Mouse (Mus musculus) lung, postnatal 0 days (tissue): Measurements from ENCODE around the gene Sec11a. TPM values are rescaled to one million over a fixed set of nuclear protein-coding genes. Genes with fewer than 3 reads are reported as not detected.

Experiments
- ATAC-seq: fragments of 200-750 bp; cut with Nextera tagmentation; 2 replicates; pipeline ENCODE4 v1.8.0; 2017; ENCODE audit warnings: moderate library complexity
- DNase-seq: peaks from one replicate; pipeline ENCODE4 v3.0.0-alpha.2; 2016; ENCODE audit warnings: low spot score
- H3K27ac ChIP-seq: fragments of 300-500 bp; sonication (generic); 2 replicates; pipeline ENCODE4 v1.5.1; 2014; ENCODE audit warnings: antibody characterized with exemption, mild to moderate bottlenecking, low read length, mixed read lengths
- H3K27me3 ChIP-seq: fragments of 300-500 bp; sonication (generic); replicated peaks from 2 replicates; pipeline ENCODE4 v1.6.1; 2014; ENCODE audit warnings: low read length, mixed read lengths; ENCODE audit not compliant: insufficient read depth
- H3K36me3 ChIP-seq: fragments of 300-500 bp; sonication (generic); 2 replicates; pipeline ENCODE4 v1.6.1; 2014; ENCODE audit warnings: low read length, mixed read lengths; ENCODE audit not compliant: insufficient read depth
- H3K4me1 ChIP-seq: fragments of 300-500 bp; sonication (generic); 2 replicates; pipeline ENCODE4 v1.6.1; 2014; ENCODE audit warnings: antibody characterized with exemption, low read depth, low read length, mixed read lengths; ENCODE audit not compliant: insufficient read depth
- H3K4me2 ChIP-seq: fragments of 300-500 bp; sonication (generic); replicated peaks from 2 replicates; pipeline ENCODE4 v1.6.1; 2014; ENCODE audit warnings: low read depth, mild to moderate bottlenecking, low read length, moderate library complexity, mixed read lengths
- H3K4me3 ChIP-seq: fragments of 300-500 bp; sonication (generic); 2 replicates; pipeline ENCODE4 v1.5.1; 2014; ENCODE audit warnings: low read depth, low read length
- H3K9ac ChIP-seq: fragments of 300-500 bp; sonication (generic); replicated peaks from 2 replicates; pipeline ENCODE4 v1.6.1; 2014; ENCODE audit warnings: low read depth, mild to moderate bottlenecking
- H3K9me3 ChIP-seq: fragments of 300-500 bp; sonication (generic); 2 replicates; pipeline ENCODE4 v1.6.1; 2016; ENCODE audit warnings: low read length, mixed read lengths
- CTCF ChIP-seq: IDR thresholded peaks from 2 replicates; pipeline ENCODE4 v1.5.1; 2016; ENCODE audit warnings: antibody characterized with exemption, mild to moderate bottlenecking
- EP300 ChIP-seq: IDR thresholded peaks from 2 replicates; pipeline ENCODE4 v1.6.1; 2016; ENCODE audit warnings: antibody characterized with exemption, mild to moderate bottlenecking, control low read depth
- WGBS: fragments of 180-500 bp; shearing (Covaris S2); extraction: QIAGEN DNeasy Blood & Tissue Kit; methylation state at CpG from one replicate; pipeline ENCODE4 v1.1.7; 2014; 5-methylcytosine and 5-hydroxymethylcytosine counted together
- polyA plus RNA-seq: library from polyadenylated mRNA; unstranded; fragments of >200 nt; fragmentation: Nextera tagmentation; extraction: Ambion mirVana; gene quantifications from 2 replicates; pipeline ENCODE4 v1.2.1, GENCODE M21; 2015

The Sec11a gene
- polyA plus RNA-seq, 1 experiment from 2014 or later = 172 TPM

- 66% methylated on average over 8 of the region's 8 CpGs for WGBS
- Histone ChIP-seq H3K9ac (no peak overlapping the region), H3K27me3 (no peaks in the 10 kb centered on the region), H3K4me3 (no peak overlapping the region), H3K9me3 (no peaks in the 10 kb centered on the region), H3K4me1 (no peaks in the 10 kb centered on the region), H3K27ac (no peak overlapping the region), H3K36me3 (peaks cover 10% of the 10 kb centered on the region), H3K4me2 (no peak overlapping the region)
- no peak for ATAC-seq
- TF ChIP-seq CTCF (no peak), EP300 (no peak)
- no peak for DNase-seq
These were observed 28.5 kb downstream of the Sec11a start for GRCm38 (mm10) chr7:80918982-80919646.

- Histone ChIP-seq H3K9me3 (no peaks in the 10 kb centered on the region), H3K4me2 (no peak overlapping the region), H3K4me3 (no peak overlapping the region), H3K4me1 (no peaks in the 10 kb centered on the region), H3K27ac (no peak overlapping the region), H3K9ac (no peak overlapping the region), H3K27me3 (no peaks in the 10 kb centered on the region), H3K36me3 (peaks cover 15% of the 10 kb centered on the region)
- no peak for TF ChIP-seq EP300
- TF ChIP-seq CTCF = no peak
- ATAC-seq (no peak), DNase-seq (no peak)
- WGBS = 59% methylated on average over 4 of the region's 4 CpGs
These were observed 29.6 kb downstream of the Sec11a start for GRCm38 (mm10) chr7:80917916-80918465.

- Histone ChIP-seq H3K4me2 (no peak overlapping the region), H3K9ac (no peak overlapping the region), H3K4me1 (no peaks in the 10 kb centered on the region), H3K27ac (no peak overlapping the region), H3K9me3 (no peaks in the 10 kb centered on the region), H3K27me3 (no peaks in the 10 kb centered on the region), H3K4me3 (no peak overlapping the region), H3K36me3 (peaks cover 15% of the 10 kb centered on the region)
- DNase-seq (no peak), ATAC-seq (no peak)
- TF ChIP-seq CTCF = no peak
- TF ChIP-seq EP300 = no peak
- 65% methylated on average over 8 of the region's 8 CpGs for WGBS
These were observed 35.1 kb downstream of the Sec11a start for GRCm38 (mm10) chr7:80912496-80912895.

GRCm38 (mm10) chr7:80911053-80911452 is 36.5 kb downstream of the Sec11a start:
- H3K36me3 ChIP-seq = peaks cover 11% of the 10 kb centered on the region
- ATAC-seq (0 out of 2 replicates have a peak, but pooled peaks have one; percentile 8), DNase-seq (no peak)
- no peak for TF ChIP-seq EP300
- no peak for TF ChIP-seq CTCF
- no peak overlapping the region for H3K4me3 ChIP-seq
- H3K27me3 ChIP-seq = no peaks in the 10 kb centered on the region
- WGBS = 77% methylated on average over 7 of the region's 7 CpGs
- H3K9ac ChIP-seq = no peak overlapping the region
- no peak overlapping the region for H3K27ac ChIP-seq
- H3K4me2 ChIP-seq = no peak overlapping the region
- no peaks in the 10 kb centered on the region for H3K9me3 ChIP-seq
- no peaks in the 10 kb centered on the region for H3K4me1 ChIP-seq

GRCm38 (mm10) chr7:80904921-80905515 is 42.6 kb downstream of the Sec11a start, which contains the start of gene Nmb:
Nmb (minus strand) TSS chr7:80905076.
- 2% methylated on average over 19 of the region's 19 CpGs for WGBS
- Histone ChIP-seq H3K4me1 (peaks cover 6% of the 10 kb centered on the region), H3K9me3 (no peaks in the 10 kb centered on the region), H3K4me3 (peak within 1 kb of the TSS; percentile 42), H3K27ac (peak within 1 kb of the TSS; percentile 2; the same call in 1 of the 2 replicates), H3K36me3 (no peaks in the 10 kb centered on the region; the same call in 1 of the 2 replicates), H3K4me2 (peak within 1 kb of the TSS; percentile 83), H3K27me3 (no peaks in the 10 kb centered on the region), H3K9ac (peak within 1 kb of the TSS; percentile 56; the same call in 1 of the 2 replicates)
- TF ChIP-seq EP300 = no peak
- no peak for TF ChIP-seq CTCF
- ATAC-seq (peak; percentile 58), DNase-seq (peak; percentile 83)

- H3K27me3 ChIP-seq = no peaks in the 10 kb centered on the region
- no peaks in the 10 kb centered on the region; the same call in 1 of the 2 replicates for H3K36me3 ChIP-seq
- 88% methylated on average over 11 of the region's 11 CpGs for WGBS
- H3K27ac ChIP-seq = no peak overlapping the region
- peaks cover 6% of the 10 kb centered on the region for H3K4me1 ChIP-seq
- no peak overlapping the region for H3K4me3 ChIP-seq
- ATAC-seq (no peak), DNase-seq (no peak)
- no peak for TF ChIP-seq EP300
- TF ChIP-seq CTCF = no peak
- H3K9ac ChIP-seq = no peak overlapping the region
- H3K4me2 ChIP-seq = peak overlapping the region; percentile 83; the same call in 1 of the 2 replicates
- H3K9me3 ChIP-seq = no peaks in the 10 kb centered on the region
These were observed 43.8 kb downstream of the Sec11a start for GRCm38 (mm10) chr7:80903625-80904422.
